Mouse (Mus musculus) urinary bladder, adult 18-20 months (tissue): ENCODE data around the gene Zfp422.
A peak's percentile ranks its signal among the peaks of the same experiment; 100 is the strongest.

Experiments used
- DNase-seq, 2 experiments: peaks; one replicate each; pipeline ENCODE4 v3.0.0; 2022; ENCODE audit warnings: low spot score in 2 of 2, mixed read lengths in 2 of 2

The Zfp422 gene

DNA sequence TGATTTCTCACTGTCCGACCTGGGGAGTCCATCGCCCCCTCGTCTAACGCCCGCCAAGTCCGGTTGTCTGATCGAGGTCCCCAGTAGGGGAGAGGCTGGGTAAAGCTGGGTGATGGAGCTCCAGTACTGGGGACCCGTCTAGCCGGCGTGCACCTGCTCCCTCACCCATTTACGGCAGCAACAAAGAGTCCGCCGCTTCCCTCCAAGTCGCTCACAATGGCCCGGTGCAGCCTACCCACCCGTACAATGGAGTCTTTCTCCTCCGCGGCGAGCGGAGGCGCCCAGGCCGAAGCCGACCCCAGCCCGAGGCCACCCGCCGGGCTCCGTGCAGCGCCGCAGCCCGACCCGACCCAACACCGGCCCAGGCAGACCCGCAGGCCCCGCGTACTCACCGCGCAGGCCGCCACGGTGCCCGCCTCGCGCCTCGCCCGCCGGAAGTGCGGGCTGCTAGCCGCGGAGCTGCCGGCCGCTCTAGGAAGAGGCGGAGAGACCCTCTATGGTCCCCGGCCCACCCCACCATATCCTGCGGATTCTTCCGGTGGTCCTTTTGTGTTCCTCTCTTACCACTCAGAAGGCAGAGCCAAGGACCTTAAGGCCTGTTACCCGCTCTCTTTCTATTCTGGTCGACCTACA is at the start of gene Zfp422:
Gene Zfp422, minus strand, starts transcription at position 461 of the 633 bp plus-strand sequence.
- peak in 1 of 2 experiments; percentile 72 for DNase-seq

GRCm38 (mm10) chr6:116677321-116677720 is 48.5 kb upstream of the Zfp422 start:
- DNase-seq = no peak

DNA sequence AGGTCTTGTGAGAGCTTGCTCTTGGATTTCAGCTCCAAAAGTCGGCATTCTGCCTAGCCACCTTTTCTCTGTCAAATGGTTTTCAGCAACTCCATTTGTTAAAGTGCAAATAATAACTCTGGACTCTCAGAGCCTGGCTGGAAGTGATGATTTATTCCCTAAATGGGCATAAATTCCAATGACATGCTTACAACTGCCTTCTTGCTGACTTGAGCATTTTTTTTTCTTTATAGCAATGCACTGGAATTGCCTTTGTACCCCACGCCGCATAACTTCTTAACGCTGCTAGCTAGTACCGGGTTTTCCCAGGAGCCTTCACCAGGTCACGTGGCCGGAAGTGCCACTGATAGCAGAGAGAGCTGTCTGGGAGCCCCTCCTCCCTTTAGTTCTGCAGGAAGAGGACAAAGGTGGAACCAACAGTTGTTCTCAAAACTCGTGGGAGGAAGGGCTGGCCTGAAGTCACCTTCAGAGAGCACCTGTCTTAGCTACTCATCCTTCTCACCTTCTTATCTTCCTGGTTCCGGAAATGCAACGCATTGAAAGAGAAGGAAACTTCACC is 47.6 kb upstream of the Zfp422 start:
- DNase-seq = no peak

- DNase-seq = no peak
These were observed 45.6 kb upstream of the Zfp422 start for GRCm38 (mm10) chr6:116674283-116674886.

DNA sequence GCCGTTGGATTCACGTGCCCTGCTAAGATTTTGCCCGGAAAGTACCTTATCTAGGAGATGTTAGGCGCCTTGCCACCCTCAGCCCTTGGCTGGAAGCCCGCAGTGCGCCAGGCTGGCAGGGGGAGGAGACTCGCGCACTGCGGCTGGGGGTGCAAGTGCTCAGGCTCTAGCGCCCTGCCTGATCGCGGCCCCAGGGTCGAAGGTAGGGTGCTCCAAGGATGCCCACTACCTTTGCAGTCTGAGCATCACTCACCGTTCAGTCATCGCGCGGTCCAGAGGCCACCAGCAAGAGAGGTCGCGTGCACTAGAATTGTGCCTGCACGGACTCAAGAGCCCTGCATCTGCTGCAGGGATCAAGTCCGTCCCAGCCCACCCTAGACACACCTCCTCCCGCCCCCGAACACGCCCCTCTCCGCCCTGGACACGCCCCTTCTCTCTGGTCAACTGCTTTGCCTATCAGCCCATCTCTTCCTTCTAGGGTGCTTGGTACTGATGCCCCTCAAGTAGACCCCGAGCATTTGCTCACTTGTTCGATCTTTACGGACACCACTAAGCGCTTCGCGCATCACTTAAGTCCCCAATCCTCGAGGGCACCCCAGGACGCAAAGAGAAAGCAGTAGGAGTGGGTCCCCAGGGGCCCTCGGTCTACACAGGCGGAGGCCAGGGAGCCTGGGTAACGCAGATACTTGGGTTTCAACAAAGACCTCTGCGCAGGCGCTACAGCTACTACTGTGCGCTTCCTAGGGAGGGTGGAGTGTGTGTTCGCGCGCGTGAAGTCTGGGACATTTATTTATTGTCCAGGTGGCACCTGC is 44.9 kb upstream of the Zfp422 start, which contains the start of gene Rassf4:
Gene Rassf4, minus strand, starts transcription at position 482 of the 812 bp plus-strand sequence.
- peak; percentile 80 to 84 for DNase-seq

GRCm38 (mm10) chr6:116672349-116672748 is 43.5 kb upstream of the Zfp422 start:
- no peak for DNase-seq

DNA sequence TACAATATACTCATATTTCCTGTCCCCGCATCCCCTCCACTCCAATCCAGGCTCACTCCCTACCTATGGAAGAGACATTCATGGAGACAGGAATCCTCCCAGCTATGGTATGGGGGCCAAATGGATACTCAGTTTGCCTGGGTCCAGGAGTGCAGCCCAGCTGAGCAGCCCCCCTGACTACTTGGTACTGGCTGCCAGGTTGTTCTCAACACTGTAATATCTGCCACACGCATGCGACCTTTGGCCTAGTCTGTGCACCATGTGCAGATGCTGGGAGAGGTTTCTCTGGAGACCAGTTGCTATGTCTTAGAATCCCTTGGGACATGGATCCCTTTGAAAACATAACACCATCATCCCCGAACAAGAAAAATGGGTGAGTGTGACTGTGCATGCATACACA is 43.0 kb upstream of the Zfp422 start:
- DNase-seq = no peak

GRCm38 (mm10) chr6:116671031-116671430 is 42.2 kb upstream of the Zfp422 start:
- DNase-seq = no peak

DNA sequence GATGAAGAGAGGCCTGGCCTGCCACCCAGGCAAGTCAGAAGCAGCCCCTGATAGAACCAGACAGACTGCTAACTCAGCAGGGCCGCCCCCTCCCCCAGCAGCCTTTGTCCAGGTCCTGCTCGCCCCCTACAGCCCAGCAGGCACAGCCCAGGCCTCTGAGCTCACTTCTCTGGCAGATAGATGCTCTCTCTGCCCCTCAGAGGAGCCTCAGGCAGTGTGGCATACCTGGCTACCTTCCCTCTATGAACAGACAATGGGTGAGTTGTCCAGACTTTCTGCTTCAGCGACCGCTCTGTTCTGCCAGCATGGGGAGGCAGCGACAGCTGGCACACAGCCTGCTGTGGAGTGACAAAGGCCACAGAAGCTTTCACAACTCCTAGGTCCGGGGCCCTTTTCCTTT is 41.3 kb upstream of the Zfp422 start:
- DNase-seq = no peak

DNA sequence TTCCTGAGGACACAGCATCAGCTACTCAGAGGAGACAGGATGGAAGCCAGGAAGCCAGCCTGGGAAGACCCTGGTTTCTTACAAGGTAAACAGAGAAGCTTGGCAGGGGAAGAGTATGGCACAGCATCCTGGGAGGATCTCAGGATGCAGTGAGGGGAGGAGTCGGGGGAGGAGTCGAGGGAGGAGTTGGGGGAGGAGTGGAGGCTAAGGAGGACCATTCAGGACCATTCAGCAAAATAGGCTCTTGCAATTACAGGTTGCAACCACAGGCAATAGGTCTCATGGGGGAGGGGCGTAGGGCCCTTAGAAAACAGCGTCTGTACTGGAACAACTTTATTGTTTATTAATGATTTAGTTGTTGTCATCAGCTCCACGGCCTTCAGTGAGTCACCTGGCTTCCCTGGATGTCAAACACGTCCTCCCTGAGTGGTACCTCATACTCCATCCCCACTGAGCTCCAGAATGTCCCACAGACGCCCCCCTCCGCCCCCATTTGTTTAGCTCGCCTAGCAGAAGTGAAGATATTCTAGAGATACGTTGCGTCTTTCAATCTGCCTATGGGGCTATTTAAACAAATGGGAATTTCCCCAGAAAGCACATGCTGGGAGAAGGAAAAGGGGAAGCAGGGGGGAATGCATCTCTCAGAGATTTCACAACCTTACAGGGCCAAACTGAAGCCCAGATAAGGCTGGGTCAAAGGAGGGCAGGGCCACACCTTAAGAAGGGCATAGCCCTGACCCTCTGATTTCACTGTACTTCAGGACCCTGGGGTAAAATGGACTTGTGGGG is 40.1 kb upstream of the Zfp422 start:
- DNase-seq = no peak

DNA sequence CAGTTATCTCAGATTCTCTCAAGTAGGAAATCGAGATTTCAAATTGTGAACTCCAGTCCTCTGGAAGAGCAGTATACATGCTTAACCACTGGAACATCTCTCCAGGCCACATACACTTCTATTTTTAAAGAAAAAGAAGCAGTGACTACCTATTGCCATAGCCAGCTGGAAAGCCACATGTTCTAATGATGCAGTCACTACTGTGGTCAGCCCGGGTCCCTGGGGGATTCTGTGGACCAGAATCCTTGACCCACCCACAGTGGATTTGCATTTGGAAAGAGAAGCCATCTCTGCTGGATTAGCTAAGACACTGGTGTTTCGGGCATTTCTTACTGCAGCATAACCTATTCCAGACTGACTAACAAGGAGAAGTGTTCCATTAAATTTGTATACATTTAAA is 38.6 kb upstream of the Zfp422 start:
- DNase-seq = no peak

DNA sequence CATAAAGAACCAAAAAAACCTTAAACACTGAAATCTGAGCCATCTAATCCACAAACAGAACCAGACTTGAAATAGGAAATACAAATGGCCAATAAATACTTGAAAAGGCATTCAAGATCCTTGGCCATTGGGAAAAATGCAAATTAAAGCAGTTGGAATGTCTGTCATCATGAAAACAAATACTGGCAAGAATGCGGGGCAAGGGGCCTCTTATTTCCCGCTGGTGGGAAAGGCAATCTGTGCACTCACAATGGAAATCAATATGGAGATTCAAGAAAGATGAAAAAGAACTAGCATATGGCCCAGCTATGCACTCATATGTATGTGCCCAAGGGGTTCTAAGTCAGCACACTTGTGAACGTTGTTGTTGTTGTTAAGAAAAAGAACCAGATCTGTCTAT is 38.1 kb upstream of the Zfp422 start:
- no peak for DNase-seq

GRCm38 (mm10) chr6:116666085-116666750 is 37.4 kb upstream of the Zfp422 start:
- no peak for DNase-seq

GRCm38 (mm10) chr6:116664830-116665229 is 36.0 kb upstream of the Zfp422 start:
- no peak for DNase-seq

DNA sequence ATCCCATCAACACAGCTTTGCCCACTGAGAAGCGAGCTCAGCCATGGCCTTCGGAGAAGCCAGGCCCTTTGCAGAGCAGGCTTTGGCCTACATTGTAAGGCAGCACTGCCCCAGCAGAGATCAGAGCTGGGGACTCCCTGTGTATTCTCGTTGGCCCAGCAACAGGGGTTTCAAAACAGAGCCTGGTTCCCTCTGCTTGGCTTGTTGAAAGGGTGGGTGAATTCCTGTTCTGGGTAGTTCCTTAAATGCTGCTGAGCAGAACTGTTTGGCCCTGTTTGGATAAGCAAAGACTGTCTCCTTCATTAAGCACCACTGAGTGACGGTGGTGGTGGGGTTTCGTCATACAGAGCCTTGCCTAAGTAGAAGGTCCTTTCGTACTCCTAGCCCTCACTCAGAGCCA is 35.2 kb upstream of the Zfp422 start:
- DNase-seq = no peak

GRCm38 (mm10) chr6:116663364-116663763 is 34.6 kb upstream of the Zfp422 start:
- no peak for DNase-seq

DNA sequence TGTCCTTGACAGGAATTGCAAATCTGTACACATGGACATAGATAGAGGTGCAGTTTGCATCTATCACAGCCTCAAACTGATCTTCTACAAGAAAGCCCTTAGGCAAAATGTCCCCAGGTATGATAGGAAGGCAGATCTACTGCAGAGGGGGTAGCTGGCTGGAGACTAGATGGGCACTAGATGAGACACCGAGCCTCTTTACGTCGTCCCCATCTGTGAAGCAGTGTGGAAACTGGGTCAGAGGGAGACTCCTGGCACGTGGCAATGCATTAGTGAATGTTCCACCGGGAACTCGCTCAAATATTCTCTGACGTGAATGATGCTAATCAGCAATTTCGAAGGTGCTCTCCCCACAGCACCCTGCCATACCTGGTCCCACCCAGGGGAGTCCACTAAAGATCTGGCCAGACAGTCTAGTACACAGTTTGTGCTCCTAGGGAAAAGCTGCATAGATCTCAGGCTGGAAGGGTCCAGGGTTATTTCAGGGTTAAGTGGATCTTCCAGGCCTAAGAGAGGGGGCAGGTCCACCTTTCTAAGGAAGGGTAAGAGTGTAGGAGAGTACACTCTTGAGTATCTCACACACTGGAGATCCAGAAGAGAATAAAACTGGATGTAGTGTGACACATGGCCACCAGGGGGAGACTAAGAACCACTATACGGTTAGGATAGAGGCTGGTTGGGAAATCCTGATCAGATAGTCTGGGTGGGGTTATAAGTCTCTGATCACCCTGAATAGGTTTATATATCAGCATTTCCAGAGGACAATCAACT is 25.1 kb upstream of the Zfp422 start:
- DNase-seq = no peak

DNA sequence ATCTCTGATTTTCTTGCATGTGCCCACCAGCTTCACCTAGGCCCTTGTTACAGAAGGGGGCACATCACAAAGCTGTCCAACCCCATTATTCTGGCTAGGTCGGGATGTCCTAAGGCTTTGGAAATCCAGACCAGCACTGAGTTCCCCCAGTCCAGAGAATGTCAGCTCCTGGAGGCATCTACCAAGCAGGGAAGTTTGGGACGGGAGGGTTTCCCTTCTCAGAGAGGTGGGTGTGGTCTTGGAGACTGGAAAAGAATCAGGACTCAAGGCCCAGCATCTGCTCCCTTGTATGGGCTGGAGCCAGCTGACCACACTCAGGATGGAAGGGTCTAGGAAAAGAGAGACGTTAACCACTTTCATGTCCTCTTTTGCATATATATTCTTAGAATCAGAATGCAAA is 24.4 kb upstream of the Zfp422 start:
- DNase-seq = no peak

GRCm38 (mm10) chr6:116651437-116652118 is 22.8 kb upstream of the Zfp422 start:
- DNase-seq = peak in 1 of 2 experiments; percentile 60

GRCm38 (mm10) chr6:116650406-116650805 is 21.6 kb upstream of the Zfp422 start, which contains the start of gene Depp1:
Gene Depp1, plus strand, starts transcription at chr6:116650609.
- DNase-seq = peak; percentile 68 to 81
